Mouse (Mus musculus) cerebellum, postnatal 36 days (tissue): ENCODE data around the gene Msrb3.

Source experiments
- DNase-seq, 2 experiments: peaks; one replicate each; pipeline ENCODE4 v3.0.0; 2021 to 2022; ENCODE audit warnings: mixed read lengths in 2 of 2

Msrb3 gene

DNA sequence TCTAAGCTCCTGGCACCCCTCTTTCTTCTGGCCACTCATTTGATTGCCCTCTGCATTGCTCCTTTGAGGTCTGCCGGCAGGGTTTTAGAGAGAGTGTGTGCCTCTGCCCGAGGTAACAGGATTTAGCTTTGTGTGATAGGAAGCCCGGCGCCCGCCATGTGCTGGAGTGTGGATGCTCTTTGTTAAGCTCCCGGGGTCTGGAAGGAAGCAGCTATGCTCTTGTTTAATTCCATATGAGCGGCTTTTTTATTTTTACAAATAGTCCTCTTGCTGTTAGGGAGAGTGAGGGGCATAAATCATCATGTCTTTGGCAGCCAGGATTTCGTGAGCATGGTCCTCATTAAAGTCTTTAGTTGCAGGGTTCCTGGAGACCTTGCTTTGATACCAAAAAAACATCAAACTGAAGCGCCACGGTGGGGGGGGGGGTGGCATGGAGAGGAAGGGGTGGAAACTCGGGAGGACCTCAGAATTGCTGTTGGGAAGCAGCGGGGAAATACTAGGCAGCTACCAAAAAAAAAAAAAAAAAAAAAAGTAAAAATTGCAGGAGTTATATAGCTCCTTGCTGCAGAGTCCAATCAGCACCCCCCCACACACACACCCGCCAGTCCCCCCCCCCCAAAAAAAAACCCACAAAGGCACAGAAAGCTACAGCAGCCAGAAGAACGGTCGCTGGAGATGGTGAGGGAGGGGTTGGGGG, 154.3 kb downstream of the Msrb3 start:
- no peak for DNase-seq

- DNase-seq: no peak
Observed at GRCm38 (mm10) chr10:120736508-120737069, 162.3 kb downstream of the Msrb3 start.

- no peak for DNase-seq
Observed at GRCm38 (mm10) chr10:120735722-120736507, 163.0 kb downstream of the Msrb3 start.

DNA sequence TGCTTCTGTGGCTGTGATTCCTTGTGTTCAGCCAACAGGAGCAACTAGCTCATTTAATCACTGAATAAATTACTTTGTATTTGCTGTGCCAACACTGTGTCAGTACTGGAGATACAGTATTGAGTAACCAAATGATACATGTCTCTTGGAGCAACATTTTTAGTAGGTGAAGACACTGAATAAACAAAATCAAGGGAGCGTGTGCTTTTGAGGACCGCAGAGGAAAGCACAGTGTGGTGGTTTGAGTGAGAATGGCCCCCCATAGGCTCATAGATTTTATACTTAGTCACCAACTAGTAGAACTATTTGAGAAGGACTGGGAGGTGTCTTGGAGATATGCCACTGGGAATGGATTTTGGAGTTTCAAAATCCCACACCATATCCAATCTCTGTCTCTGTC, 164.5 kb downstream of the Msrb3 start:
- DNase-seq: no peak
